In genomic region chr13:100743346-100744035, GRCm38 (mm10) we compare ENCODE assay signal across 8 mouse cellular contexts. TPM values are rescaled to one million over a fixed set of nuclear protein-coding genes. Genes with fewer than 3 reads are reported as not detected.
DNase-seq lines count a peak whose midpoint lies in the region; ATAC-seq and TF ChIP-seq lines count a peak whose summit lies in the region.

No protein-coding gene starts in this region.

- H3K27ac ChIP-seq in lung, embryonic 14.5 days (ENCODE audit: low read depth), result peak overlapping the region; percentile 97
- H3K27ac ChIP-seq in embryonic fibroblast, embryonic 13.5 days (ENCODE audit: insufficient read depth, low read length), result 0 out of 2 replicates have a peak overlapping the region, but pooled peaks have one; percentile 37
- H3K27ac ChIP-seq in midbrain, embryonic 13.5 days, result peak overlapping the region; percentile 97

- TF ChIP-seq POLR2A in embryonic fibroblast, embryonic 13.5 days (IDR thresholded peaks at IDR 0.05; ENCODE audit: low read depth, low read length), result no peak; the same call in 1 of the 2 replicates

- H3K9me3 ChIP-seq in lung, embryonic 14.5 days (ENCODE audit: low read depth, low read length), result no peaks in the 10 kb centered on the region
- H3K9me3 ChIP-seq in midbrain, embryonic 13.5 days, result no peaks in the 10 kb centered on the region

- no peaks in the 10 kb centered on the region for H3K4me1 ChIP-seq in lung, embryonic 14.5 days (ENCODE audit: insufficient read depth)
- 0 out of 2 replicates have a peak, but pooled peaks cover 8% of the 10 kb centered on the region for H3K4me1 ChIP-seq in embryonic fibroblast, embryonic 13.5 days (ENCODE audit: control insufficient read depth, insufficient read depth, low read length)
- peaks cover 13% of the 10 kb centered on the region for H3K4me1 ChIP-seq in midbrain, embryonic 13.5 days (replicated peaks)

- ATAC-seq in lung, embryonic 14.5 days (ENCODE audit: insufficient read depth), result peak; percentile 50
- peak; percentile 57 for ATAC-seq in midbrain, embryonic 13.5 days

- H3K36me3 ChIP-seq in lung, embryonic 14.5 days (ENCODE audit: insufficient read depth), result peaks cover 3% of the 10 kb centered on the region; the same call in 1 of the 2 replicates
- peaks cover 8% of the 10 kb centered on the region for H3K36me3 ChIP-seq in midbrain, embryonic 13.5 days

- peak overlapping the region; percentile 76 for H3K9ac ChIP-seq in lung, embryonic 14.5 days
- peak overlapping the region; percentile 87 for H3K9ac ChIP-seq in midbrain, embryonic 13.5 days (replicated peaks)

- peak overlapping the region; percentile 82 for H3K4me3 ChIP-seq in lung, embryonic 14.5 days (ENCODE audit: low read depth, low read length)
- peak overlapping the region; percentile 83 for H3K4me3 ChIP-seq in embryonic fibroblast, embryonic 13.5 days (ENCODE audit: insufficient read depth, low read length)
- peak overlapping the region; percentile 69 for H3K4me3 ChIP-seq in midbrain, embryonic 13.5 days (replicated peaks)

- DNase-seq in lung, embryonic 14.5 days, result peak; percentile 8
- DNase-seq in lung, postnatal 14 days, result no peak
- DNase-seq in kidney, adult 18-20 months, result peak; percentile 36
- no peak for DNase-seq in B cell, adult 2 months
- DNase-seq in layer of hippocampus, adult 18-20 months (ENCODE audit: low spot score in 2 of 2), result no peak
- DNase-seq in right cerebral cortex, adult 2 months (ENCODE audit: low spot score in 2 of 2), result no peak

- no peak for TF ChIP-seq CTCF in lung, embryonic 14.5 days (IDR thresholded peaks at IDR 0.05; ENCODE audit: low read depth)
- no peak for TF ChIP-seq CTCF in embryonic fibroblast, embryonic 13.5 days (IDR thresholded peaks at IDR 0.05; ENCODE audit: borderline replicate concordance, insufficient read depth, low read length)

- H3K27me3 ChIP-seq in lung, embryonic 14.5 days (ENCODE audit: insufficient read depth, low read length), result no peaks in the 10 kb centered on the region
- no peaks in the 10 kb centered on the region for H3K27me3 ChIP-seq in midbrain, embryonic 13.5 days

- 44% methylated on average over 11 of the region's 11 CpGs for WGBS in lung, embryonic 14.5 days
- WGBS in midbrain, embryonic 13.5 days, result 70% methylated on average over 11 of the region's 11 CpGs

- H3K4me2 ChIP-seq in lung, embryonic 14.5 days, result peak overlapping the region; percentile 63
- peak overlapping the region; percentile 63 for H3K4me2 ChIP-seq in midbrain, embryonic 13.5 days (replicated peaks)

RNA-seq across cellular contexts. Expression of gene Mrps36, which starts 1.0 kb away (rescaled TPM):
- 166 and 178 TPM in 2 replicates for polyA plus RNA-seq in lung, embryonic 14.5 days (2014; fragmentation: Nextera tagmentation; extraction: Ambion mirVana)
- polyA plus RNA-seq in embryonic fibroblast, embryonic 13.5 days (2011; ENCODE audit: insufficient read length, low read depth, missing spikeins), result 62.8 and 64.2 TPM in 2 replicates
- polyA plus RNA-seq in midbrain, embryonic 13.5 days (2015; fragmentation: Nextera tagmentation; extraction: Ambion mirVana), result 122 and 137 TPM in 2 replicates
- 10 to 100 TPM; 51.6 to 52.8 TPM for total RNA-seq in layer of hippocampus, adult 18-20 months (2021)

RNA-seq across cellular contexts. Expression of gene Cdk7, which starts 12.8 kb away (rescaled TPM):
- polyA plus RNA-seq in lung, embryonic 14.5 days (2014; fragmentation: Nextera tagmentation; extraction: Ambion mirVana), result 99.9 and 106 TPM in 2 replicates
- polyA plus RNA-seq in embryonic fibroblast, embryonic 13.5 days (2011; ENCODE audit: insufficient read length, low read depth, missing spikeins), result 81.4 and 82.4 TPM in 2 replicates
- 54.1 and 58.0 TPM in 2 replicates for polyA plus RNA-seq in midbrain, embryonic 13.5 days (2015; fragmentation: Nextera tagmentation; extraction: Ambion mirVana)
- 10 to 100 TPM; 35.8 to 40.1 TPM for total RNA-seq in layer of hippocampus, adult 18-20 months (2021)

RNA-seq across cellular contexts. Expression of gene Cenph, which starts 32.2 kb away (rescaled TPM):
- polyA plus RNA-seq in lung, embryonic 14.5 days (2014; fragmentation: Nextera tagmentation; extraction: Ambion mirVana), result 45.0 and 47.9 TPM in 2 replicates
- 17.4 and 20.9 TPM in 2 replicates for polyA plus RNA-seq in embryonic fibroblast, embryonic 13.5 days (2011; ENCODE audit: insufficient read length, low read depth, missing spikeins)
- 14.5 and 16.2 TPM in 2 replicates for polyA plus RNA-seq in midbrain, embryonic 13.5 days (2015; fragmentation: Nextera tagmentation; extraction: Ambion mirVana)
- not detected for total RNA-seq in layer of hippocampus, adult 18-20 months (2021)

RNA-seq across cellular contexts. Expression of gene Ccnb1, which starts 42.9 kb away (rescaled TPM):
- 329 and 358 TPM in 2 replicates for polyA plus RNA-seq in lung, embryonic 14.5 days (2014; fragmentation: Nextera tagmentation; extraction: Ambion mirVana)
- 84.2 and 103 TPM in 2 replicates for polyA plus RNA-seq in embryonic fibroblast, embryonic 13.5 days (2011; ENCODE audit: insufficient read length, low read depth, missing spikeins)
- 119 and 130 TPM in 2 replicates for polyA plus RNA-seq in midbrain, embryonic 13.5 days (2015; fragmentation: Nextera tagmentation; extraction: Ambion mirVana)
- under 1 TPM; 0.37 to 0.58 TPM for total RNA-seq in layer of hippocampus, adult 18-20 months (2021)

Comparison
In these comparisons a context has a peak if more than half of its experiments do, and no peak if none do; other contexts are left out.
1. DNase-seq: peak in lung, embryonic 14.5 days (single experiment) and kidney, adult 18-20 months (single experiment); none in lung, postnatal 14 days (single experiment), B cell, adult 2 months (0 of 2), layer of hippocampus, adult 18-20 months (0 of 2) and right cerebral cortex, adult 2 months (0 of 2).
2. H3K27ac ChIP-seq: peak in every context shown above with its lines; median percentile 97 in lung, embryonic 14.5 days; 97 in midbrain, embryonic 13.5 days; 37 in embryonic fibroblast, embryonic 13.5 days.
3. Peak in every context shown above with its lines, with median percentiles within 50 percentile points of each other: H3K4me3 ChIP-seq.